Mouse (Mus musculus) gastrocnemius, postnatal 4 days (tissue): ENCODE results near the gene Xpnpep2. TPM values are rescaled to one million over a fixed set of nuclear protein-coding genes. Genes with fewer than 3 reads are reported as not detected.

ENCODE experiments used
- DNase-seq, 2 experiments: peaks; one replicate each; pipeline ENCODE4 v3.0.0; 2021 to 2022; ENCODE audit warnings: low spot score in 2 of 2, mixed read lengths in 2 of 2
- long read RNA-seq, 2 experiments: library from polyadenylated mRNA; stranded (forward); transcript quantifications; one replicate each; pipeline ENCODE4 v2.0.0; 2021
- total RNA-seq, 2 experiments: library from RNA; stranded (reverse); gene quantifications; 2 replicates each; pipeline ENCODE4 v1.2.3; 2021

Gene Xpnpep2
- 1 to 10 TPM; 1.5 to 4.0 TPM for total RNA-seq
- long read RNA-seq, experiment 1, partial matches to known transcripts: 0 of 3 reads
- long read RNA-seq, experiment 1, other reads (novel, unspliced or antisense): 2 of 3 reads
- long read RNA-seq, experiment 2, transcript Xpnpep2-201 (21 exons, 3,498 nt): major isoform, 9 of 13 reads
- long read RNA-seq, experiment 2, partial matches to known transcripts: 4 of 13 reads
- long read RNA-seq, experiment 2, other reads (novel, unspliced or antisense): 0 of 13 reads

GRCm38 (mm10) chrX:48108394-48109315 lies at the start of gene Xpnpep2:
Xpnpep2 (plus strand) TSS chrX:48108725.
- peak in 1 of 2 experiments; percentile 14 for DNase-seq

GRCm38 (mm10) chrX:48062481-48062880 lies 46.0 kb upstream of the Xpnpep2 start:
- peak in 1 of 2 experiments; percentile 7 for DNase-seq

DNA sequence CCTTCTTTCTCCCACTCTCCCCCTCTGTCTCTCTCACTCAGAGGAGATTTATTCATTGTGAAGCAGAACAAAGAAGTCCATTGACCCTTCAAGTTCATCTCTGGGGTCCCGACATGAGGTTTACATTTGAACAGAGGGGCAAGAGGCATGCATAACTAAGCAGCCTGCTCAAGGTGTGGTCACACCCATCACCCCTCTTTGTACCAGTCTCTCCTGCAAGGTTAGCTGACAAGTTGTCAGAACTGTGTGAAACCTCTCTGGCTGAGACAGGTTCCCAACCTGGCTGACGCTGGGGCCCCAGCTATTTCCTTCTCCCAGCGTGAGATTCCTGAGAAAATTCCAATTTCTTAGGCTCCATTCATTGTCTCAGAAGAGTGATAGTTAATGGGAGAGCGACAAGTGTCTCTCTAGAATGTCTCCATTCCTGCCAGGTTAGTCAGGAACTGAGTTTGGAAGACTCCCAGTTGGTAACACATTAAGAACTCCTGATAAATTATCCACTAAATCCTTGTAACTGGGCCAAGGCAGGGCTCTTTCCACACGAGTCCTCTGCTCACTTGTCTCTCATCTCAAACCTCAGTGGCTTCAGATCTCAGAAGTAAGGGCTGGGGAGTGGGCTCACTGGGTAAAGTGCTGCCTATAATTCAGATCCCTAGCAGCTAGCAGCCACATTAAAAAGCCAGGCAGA lies 44.2 kb upstream of the Xpnpep2 start:
- DNase-seq: no peak

- no peak for DNase-seq
Observed at GRCm38 (mm10) chrX:48066891-48067290, 41.6 kb upstream of the Xpnpep2 start.

GRCm38 (mm10) chrX:48071961-48072360 lies 36.6 kb upstream of the Xpnpep2 start:
- no peak for DNase-seq

GRCm38 (mm10) chrX:48072401-48072800 lies 36.1 kb upstream of the Xpnpep2 start:
- DNase-seq: no peak

DNA sequence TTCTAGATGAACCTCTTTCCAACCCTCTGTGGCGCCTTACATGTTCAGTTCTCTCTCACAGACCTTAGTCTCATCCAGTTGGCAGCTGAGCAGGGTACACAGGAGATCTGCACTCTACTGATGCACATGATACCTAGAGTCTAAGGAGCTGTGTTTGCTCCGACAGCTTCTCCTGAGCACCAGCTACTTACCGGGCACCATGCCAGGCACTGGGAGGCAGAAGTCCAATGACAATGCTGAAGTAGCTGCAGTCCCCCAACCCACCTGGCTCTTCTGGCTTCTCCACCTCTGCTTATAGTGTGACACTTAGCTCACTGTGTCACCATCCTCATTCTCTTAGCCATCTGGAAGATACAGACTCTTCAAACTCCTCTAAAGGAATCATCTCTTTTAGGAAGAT lies 33.8 kb upstream of the Xpnpep2 start:
- no peak for DNase-seq

GRCm38 (mm10) chrX:48076806-48077425 lies 31.6 kb upstream of the Xpnpep2 start:
- DNase-seq: no peak

- DNase-seq: no peak
Observed at GRCm38 (mm10) chrX:48082364-48082763, 26.2 kb upstream of the Xpnpep2 start.

GRCm38 (mm10) chrX:48092129-48092528 lies 16.4 kb upstream of the Xpnpep2 start:
- DNase-seq: no peak

DNA sequence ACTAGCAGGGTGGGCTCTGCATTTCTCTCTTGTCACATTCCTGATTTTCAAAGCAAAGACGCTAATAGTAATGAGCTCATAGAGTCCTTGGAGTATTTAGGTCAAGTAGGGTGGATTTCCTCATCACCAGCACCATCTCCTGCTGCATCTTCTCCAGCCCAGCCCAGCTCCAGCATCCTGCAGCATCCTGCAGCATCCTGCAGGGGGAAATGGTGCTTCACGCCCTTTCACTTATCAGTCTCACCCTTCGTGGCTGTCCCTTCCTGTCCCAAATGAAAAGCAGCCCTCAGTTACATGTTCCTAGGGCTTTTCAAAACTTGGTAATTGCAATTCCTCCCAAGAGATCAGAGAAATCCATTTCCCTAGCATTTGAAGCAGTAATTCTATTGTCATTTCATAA lies 15.0 kb upstream of the Xpnpep2 start:
- DNase-seq: no peak

DNA sequence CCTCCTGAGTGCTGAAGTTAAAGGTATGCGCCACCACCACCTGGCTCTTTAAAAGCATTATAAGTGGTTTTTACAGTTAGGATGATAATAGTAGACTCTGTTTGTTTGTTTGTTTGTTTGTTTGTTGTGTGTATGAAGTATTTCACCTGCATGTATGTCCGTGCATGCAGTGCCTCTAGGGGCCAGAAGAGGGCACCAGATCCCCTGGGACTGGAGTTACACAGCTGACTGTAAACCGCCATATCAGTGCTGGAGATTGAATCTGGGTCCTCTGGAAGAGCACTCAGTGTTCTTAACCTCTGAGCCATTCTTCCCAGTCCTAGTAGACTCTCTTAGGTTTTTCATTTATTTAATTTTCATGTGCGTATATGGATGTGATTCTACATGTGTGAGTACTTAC lies 13.9 kb upstream of the Xpnpep2 start:
- no peak for DNase-seq

DNA sequence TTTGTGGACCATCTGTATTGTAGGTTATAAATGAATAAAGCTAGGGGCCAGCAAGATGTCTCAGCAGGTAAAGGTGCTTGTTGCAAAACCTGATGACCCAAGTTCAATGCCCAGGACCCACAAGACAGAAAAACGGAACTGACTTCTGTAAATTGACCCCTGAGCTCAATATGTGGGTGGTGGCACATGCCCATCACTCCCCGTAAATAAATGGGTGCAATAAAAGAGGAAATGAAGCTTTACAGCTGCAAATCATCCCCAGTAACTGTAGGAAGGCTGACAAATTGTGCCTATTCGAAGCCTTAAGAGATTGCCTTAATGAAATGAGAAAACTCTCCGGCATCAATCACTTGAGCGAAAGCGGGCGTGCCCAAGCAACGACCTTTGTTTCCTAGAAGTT lies 11.9 kb upstream of the Xpnpep2 start:
- no peak for DNase-seq

GRCm38 (mm10) chrX:48098470-48099129 lies 9.9 kb upstream of the Xpnpep2 start:
- no peak for DNase-seq

DNA sequence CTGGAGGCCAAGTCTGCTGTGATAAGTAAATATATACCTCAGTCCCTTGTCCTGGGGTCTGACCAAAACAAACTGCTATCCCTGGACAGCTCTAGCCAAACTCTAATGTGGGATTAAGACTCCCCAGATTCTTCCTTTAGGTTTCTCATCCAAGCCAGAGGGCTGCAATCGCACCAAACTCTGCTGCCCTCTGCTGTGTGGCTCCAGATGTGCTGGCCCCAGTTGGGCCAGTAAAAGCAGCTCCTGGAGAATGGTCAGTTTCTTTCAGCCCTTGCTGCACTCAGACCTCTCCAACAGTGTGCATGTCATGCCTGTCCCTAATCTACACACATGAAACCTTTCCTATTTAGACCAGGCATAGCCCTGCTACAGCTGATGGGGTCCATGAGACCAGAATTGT lies 8.7 kb upstream of the Xpnpep2 start:
- peak in 1 of 2 experiments; percentile 25 for DNase-seq

- no peak for DNase-seq
Observed at GRCm38 (mm10) chrX:48103256-48103655, 5.3 kb upstream of the Xpnpep2 start.

DNA sequence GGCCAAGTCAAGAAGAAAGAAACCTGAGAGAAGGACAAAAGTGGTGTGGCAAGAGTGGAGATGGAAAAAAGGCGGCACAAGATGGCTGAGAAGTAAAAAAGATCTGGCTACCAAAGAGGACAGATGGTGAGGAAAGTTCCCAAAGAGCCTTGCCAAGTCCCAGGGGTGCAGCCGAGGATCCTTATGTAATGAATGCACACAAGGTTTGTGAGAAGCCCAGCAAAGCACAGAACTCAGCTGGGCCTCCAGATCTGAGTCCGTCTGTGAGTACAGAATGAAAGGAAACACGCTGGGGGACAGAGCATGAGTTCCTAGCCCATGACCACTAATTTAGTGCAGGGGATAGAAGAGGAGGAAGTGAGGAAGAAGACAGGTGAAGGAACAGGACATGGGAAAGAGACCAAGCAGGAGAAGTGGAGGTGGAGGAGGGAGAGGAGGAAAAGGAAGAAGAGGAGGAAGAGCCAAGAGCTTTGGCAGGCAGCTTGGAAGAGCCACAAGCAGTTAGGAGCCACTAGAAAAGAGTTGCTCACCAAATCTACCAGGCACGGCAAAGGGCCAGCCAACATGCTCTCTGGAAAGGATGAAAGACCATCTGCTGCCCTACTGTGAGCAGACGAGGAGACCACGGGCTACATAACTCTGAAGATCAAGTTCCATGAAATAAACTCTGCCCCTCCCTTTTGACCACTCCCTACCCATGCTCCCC lies 3.6 kb upstream of the Xpnpep2 start:
- no peak for DNase-seq

GRCm38 (mm10) chrX:48106226-48106625 lies 2.3 kb upstream of the Xpnpep2 start:
- no peak for DNase-seq

- DNase-seq: no peak
Observed at GRCm38 (mm10) chrX:48109316-48109655, 761 bp downstream of the Xpnpep2 start.

- no peak for DNase-seq
Observed at GRCm38 (mm10) chrX:48119294-48119693, 10.8 kb downstream of the Xpnpep2 start.
